Mouse (Mus musculus) cerebral cortex, adult 2 months (tissue): ENCODE measurements around the gene Isoc2a.

ENCODE experiments used
- WGBS: fragments of 180-500 bp; shearing (Covaris S2); methylation state at CpG from one replicate; pipeline ENCODE4 v1.1.7; 2018; 5-methylcytosine and 5-hydroxymethylcytosine counted together

The Isoc2a gene

GRCm38 (mm10) chr7:4876753-4877221 is at the start of gene Isoc2a:
Gene Isoc2a (plus strand): TSS chr7:4877153.
- WGBS: 2% methylated on average over 22 of the region's 22 CpGs

GRCm38 (mm10) chr7:4830476-4830875 is 46.5 kb upstream of the Isoc2a start:
- 33% methylated on average over 12 of the region's 12 CpGs for WGBS

GRCm38 (mm10) chr7:4835631-4836327 is 41.2 kb upstream of the Isoc2a start:
- WGBS: 18% methylated on average over 34 of the region's 34 CpGs

- under 1% methylated on average over 50 of the region's 51 CpGs for WGBS
These were observed 40.6 kb upstream of the Isoc2a start for GRCm38 (mm10) chr7:4836351-4836792.

GRCm38 (mm10) chr7:4837639-4838038 is 39.3 kb upstream of the Isoc2a start:
- WGBS: 13% methylated on average over 1 of the region's 1 CpGs

GRCm38 (mm10) chr7:4842077-4842476 is 34.9 kb upstream of the Isoc2a start:
- WGBS: 29% methylated on average over 5 of the region's 5 CpGs

- WGBS: under 1% methylated on average over 16 of the region's 16 CpGs
These were observed 34.3 kb upstream of the Isoc2a start for GRCm38 (mm10) chr7:4842634-4843131.

- 1% methylated on average over 34 of the region's 34 CpGs for WGBS
These were observed 33.2 kb upstream of the Isoc2a start for GRCm38 (mm10) chr7:4843604-4844244.

GRCm38 (mm10) chr7:4844245-4844916 is 32.6 kb upstream of the Isoc2a start, which contains the start of gene Shisa7:
Gene Shisa7 (minus strand): TSS chr7:4844696.
- 2% methylated on average over 41 of the region's 41 CpGs for WGBS

- WGBS: 3% methylated on average over 13 of the region's 13 CpGs
These were observed 32.0 kb upstream of the Isoc2a start for GRCm38 (mm10) chr7:4844917-4845309.

GRCm38 (mm10) chr7:4849372-4849771 is 27.6 kb upstream of the Isoc2a start:
- WGBS: 65% methylated on average over 9 of the region's 9 CpGs

- WGBS: 84% methylated on average over 11 of the region's 11 CpGs
These were observed 26.2 kb upstream of the Isoc2a start for GRCm38 (mm10) chr7:4850621-4851314.

GRCm38 (mm10) chr7:4851315-4851688 is 25.7 kb upstream of the Isoc2a start:
- WGBS: 85% methylated on average over 8 of the region's 8 CpGs

- WGBS: 88% methylated on average over 3 of the region's 3 CpGs
These were observed 23.3 kb upstream of the Isoc2a start for GRCm38 (mm10) chr7:4853613-4854012.

- WGBS: 93% methylated on average over 9 of the region's 9 CpGs
These were observed 20.4 kb upstream of the Isoc2a start for GRCm38 (mm10) chr7:4856508-4856907.

GRCm38 (mm10) chr7:4857321-4857720 is 19.6 kb upstream of the Isoc2a start:
- 70% methylated on average over 7 of the region's 7 CpGs for whole genome bisulfite sequencing

- WGBS: 87% methylated on average over 12 of the region's 12 CpGs
These were observed 17.5 kb upstream of the Isoc2a start for GRCm38 (mm10) chr7:4859418-4859978.

- 89% methylated on average over 3 of the region's 3 CpGs for WGBS
These were observed 16.0 kb upstream of the Isoc2a start for GRCm38 (mm10) chr7:4860926-4861325.

GRCm38 (mm10) chr7:4863041-4863440 is 13.9 kb upstream of the Isoc2a start:
- WGBS: 20% methylated on average over 1 of the region's 1 CpGs

GRCm38 (mm10) chr7:4863541-4864080 is 13.3 kb upstream of the Isoc2a start:
- WGBS: 88% methylated on average over 7 of the region's 7 CpGs
